Mouse (Mus musculus): ENCODE results near the gene Pam. TPM values are rescaled to one million over a fixed set of nuclear protein-coding genes. Genes with fewer than 3 reads are reported as not detected.
A peak's percentile ranks its signal among the peaks of the same experiment; 100 is the strongest.

Gene Pam
- 10 to 100 TPM; 29.7 to 34.6 TPM for total RNA-seq (2021)
- long read RNA-seq, experiment 1, full-length matches to known transcripts: 3 of 20 reads
- long read RNA-seq, experiment 1, partial matches to known transcripts: 8 of 20 reads
- long read RNA-seq, experiment 1, other reads (novel, unspliced or antisense): 9 of 20 reads
- long read RNA-seq, experiment 2, full-length matches to known transcripts: 5 of 16 reads
- long read RNA-seq, experiment 2, partial matches to known transcripts: 2 of 16 reads
- long read RNA-seq, experiment 2, other reads (novel, unspliced or antisense): 9 of 16 reads

DNA sequence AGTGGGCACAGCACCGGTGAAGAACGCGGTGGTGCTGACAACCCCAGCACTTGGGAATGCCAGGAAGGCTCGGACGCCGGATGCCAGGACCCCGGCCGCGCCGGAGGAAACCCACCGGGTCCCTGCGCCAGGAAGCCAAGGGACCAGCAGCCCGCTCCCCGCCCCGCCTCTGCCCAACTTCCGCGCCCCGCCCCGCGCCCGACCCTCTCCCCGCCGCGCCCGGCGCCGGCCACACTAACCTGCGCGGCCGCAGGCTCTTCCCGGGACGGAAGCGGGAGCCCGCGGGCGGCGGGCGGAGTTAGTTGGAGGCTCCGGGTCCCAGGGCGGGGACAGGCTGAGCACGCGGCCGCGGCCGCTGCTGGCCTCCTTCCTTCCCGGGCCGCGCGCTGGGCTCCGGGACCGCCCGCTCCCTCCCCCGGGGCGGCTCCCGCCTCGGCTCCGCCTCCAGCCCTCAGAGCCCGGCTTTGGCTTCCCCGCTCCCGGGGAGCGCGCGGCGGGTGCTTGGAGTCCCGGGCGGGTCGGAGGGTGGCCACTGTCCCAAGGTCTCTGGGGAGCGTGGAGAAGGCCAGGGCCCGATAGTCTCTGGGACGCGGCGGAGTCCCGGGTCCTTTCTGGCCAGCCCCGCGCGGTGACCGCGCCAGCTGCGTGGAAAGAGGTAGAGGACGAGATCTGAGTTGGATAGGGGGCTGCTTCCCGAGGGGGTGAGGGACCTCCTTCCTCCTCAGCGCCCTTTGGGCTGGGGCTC lies at the start of gene Pam:
TSS of gene Pam (minus strand) at position 401 of the 745 bp plus-strand sequence.
- DNase-seq (ENCODE audit: low spot score): peak; percentile 82

- no peak for DNase-seq (ENCODE audit: low spot score)
Measured at GRCm38 (mm10) chr1:98144845-98145244, 49.4 kb upstream of the Pam start.

DNA sequence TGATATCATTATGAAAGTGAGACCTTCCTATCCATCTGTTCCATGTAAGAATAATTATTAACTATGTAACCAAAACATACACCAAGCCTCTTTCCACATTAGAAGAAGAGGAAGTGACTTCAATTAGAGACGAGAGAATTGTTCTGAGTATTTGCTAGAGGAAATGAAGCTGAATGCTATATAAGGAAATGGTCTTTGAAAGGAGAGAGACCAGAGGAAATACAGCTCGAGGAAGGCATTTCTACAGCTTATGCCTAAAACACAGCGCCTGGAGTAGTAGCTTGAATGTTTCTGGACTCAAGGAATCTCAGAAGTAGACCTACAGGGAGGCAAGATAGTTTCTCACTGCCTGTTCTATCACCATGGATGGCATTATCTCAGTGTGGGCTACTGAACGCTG lies 35.8 kb upstream of the Pam start:
- no peak for DNase-seq (ENCODE audit: low spot score)

GRCm38 (mm10) chr1:98129561-98130347 lies 34.3 kb upstream of the Pam start:
- no peak for DNase-seq (ENCODE audit: low spot score)

DNA sequence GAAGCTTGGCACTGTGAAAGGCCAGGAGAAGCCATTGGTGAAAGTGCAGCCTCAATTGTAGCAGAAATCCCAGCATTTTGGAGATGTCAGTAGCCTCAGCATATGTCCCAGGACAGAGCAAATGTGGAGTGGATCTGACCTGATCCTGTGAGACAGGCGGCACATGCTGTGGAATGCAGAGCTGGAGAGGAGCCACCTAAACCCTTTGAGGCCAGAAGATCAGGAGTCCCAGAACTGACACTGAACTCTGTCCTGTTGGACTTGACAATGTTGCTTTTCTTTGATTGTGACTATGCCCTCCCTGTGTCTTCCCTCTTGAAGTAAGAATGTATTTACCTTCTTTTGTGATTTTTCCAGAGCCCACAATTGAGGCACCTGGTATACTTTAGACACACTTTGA lies 33.7 kb upstream of the Pam start:
- no peak for DNase-seq (ENCODE audit: low spot score)

DNA sequence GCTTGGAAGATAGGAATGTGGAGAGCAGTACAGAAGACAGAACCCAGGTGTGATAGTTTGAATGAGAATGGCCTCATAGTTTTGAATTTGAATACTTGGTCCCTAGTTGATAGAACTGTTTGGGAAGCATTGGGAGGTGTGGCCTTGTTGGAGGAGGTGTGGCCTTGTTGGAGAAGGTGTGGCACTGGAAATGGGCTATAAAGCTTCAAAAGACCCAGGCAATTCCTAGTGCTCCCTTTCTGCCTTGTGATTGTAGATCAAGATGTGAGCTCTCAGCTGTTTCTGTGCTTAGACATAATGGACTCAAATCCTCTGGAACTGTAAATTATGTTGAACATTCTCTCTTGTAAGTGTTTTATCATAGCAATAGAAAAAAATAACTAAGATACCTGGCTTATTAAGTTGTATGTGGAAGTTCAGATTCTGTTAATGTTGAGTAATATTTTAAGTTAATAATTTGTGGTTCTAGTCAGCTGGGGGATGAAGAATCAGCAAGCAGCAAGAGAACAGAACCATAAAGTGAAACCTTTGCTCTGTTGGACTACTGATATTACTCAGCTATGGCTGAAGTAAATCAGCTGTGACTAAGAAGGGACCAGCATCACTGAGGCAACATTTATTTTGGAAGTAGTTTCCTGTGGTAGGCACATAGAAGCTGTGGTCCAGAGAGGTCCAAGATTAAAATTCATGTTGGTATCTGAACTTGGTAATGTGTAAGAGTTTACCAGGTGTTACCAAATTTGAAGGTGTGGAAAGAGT lies 33.1 kb upstream of the Pam start:
- DNase-seq (ENCODE audit: low spot score): no peak

DNA sequence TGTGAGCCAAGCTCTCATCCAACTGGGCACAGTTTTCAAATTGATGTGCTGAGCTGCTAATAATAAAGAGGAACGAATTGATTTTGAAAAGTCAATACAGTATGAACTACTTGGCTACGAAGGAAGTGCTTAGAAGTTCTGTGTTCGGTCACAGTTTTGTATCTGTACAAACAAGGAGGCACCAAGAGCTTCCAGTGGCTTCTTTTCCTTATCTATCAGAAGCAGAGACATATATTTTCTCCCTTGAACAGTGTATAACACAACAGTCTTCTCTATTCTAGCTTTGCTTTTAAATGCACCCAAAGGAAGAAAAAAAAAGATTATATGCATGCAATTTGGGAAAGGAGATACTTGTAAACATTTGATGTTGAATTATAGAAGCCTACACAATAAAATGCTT lies 30.8 kb upstream of the Pam start:
- DNase-seq (ENCODE audit: low spot score): no peak

DNA sequence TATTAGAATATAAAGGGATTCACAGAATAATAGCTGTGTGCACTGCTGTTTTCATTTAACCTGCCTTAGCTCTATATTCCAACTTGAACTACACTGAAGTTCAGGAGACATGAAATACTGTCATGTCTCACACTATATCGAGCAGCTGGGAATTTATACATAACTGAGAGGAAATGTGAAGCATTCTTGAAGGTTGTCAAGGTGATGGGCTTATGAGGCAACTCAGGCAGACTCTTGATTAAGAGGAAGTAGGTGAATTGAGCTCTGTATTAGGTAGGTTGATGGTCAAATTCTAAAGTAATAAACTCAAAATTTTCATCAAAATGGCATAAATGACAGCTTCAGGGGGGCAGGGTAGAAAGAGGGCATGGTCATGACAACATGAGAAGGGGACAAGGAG lies 29.3 kb upstream of the Pam start:
- no peak for DNase-seq (ENCODE audit: low spot score)

GRCm38 (mm10) chr1:98119595-98119994 lies 24.1 kb upstream of the Pam start:
- DNase-seq (ENCODE audit: low spot score): no peak

DNA sequence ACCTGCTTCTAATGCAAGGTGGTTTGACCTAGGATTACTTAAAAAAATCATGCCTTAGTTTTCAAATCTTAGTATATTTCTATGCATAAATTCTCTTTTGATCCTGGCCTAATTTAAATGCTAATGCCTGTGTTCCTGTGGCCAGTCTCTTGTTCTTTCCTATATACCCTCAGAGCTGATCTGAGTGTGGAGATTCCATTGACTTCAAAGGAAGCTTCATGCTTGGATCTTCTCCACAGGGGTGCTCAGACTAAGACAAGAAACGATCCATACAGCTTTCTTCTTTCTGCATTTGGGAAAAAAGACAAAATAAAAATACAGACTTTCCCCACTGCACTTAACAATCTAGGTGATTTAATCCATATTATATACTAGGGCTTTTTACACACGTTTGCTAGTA lies 12.2 kb upstream of the Pam start:
- no peak for DNase-seq (ENCODE audit: low spot score)

DNA sequence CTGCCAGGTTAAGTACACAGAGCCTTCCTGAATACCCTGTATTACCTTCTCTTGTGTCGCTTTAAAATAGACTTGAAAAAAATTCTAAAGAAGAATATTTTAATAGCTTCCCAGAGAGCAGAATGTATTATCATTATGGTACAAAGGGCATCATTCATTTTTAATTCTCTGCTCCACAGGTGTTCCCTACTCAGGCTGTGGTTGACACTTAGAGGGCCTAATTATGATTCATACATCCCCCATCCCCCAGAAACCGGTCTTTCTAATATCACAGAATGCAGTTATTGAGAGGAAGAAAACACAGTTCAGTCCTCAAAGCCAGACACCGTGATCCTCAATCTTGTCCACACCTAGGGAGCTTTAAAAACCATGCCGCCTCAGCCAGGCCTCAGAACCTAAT lies 4.0 kb upstream of the Pam start:
- DNase-seq (ENCODE audit: low spot score): no peak

GRCm38 (mm10) chr1:98097957-98098729 lies 2.7 kb upstream of the Pam start:
- no peak for DNase-seq (ENCODE audit: low spot score)

DNA sequence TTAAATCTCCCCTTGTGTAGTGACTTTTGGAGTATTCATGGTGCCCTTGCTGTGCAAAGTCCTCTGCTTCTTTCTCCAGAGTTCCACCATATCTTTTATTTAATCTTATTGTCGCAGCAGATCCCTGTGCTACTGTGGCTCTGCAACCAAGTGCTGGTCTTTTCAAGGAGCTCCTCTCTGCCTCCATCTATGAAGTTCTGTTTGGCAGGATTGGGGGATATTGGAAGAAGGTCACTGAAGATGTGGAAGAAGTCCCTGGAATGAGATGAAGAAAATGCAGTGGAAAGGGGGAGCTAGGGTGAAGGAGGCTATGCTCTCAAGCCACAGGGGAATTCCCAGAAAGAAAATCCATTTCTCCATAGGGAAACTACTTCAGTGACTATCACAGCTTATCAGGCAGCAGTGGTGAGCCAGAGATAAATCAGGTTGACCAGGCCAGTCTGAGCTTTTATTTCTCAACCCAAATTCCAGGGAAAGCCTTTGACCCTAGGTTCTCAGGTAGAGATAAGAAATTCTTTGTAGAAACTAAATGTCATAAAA lies 1.0 kb upstream of the Pam start:
- DNase-seq (ENCODE audit: low spot score): no peak

DNA sequence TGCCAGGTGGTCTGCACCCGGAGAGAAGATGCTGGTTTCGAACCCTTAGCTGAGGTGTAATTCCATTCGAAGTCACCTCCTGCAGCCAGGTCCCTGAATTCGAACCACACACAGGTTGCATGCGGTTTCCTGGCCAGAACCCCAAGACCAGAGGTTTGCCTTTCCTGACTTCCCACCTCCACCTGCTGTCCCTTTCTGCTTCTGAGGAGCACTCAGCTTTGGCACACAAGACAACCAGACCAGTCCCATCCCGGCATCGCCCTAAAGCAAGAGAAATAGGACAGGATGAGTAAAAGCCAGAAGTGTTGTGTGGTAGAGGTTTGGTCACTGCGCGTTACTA lies 515 bp upstream of the Pam start:
- DNase-seq (ENCODE audit: low spot score): no peak

GRCm38 (mm10) chr1:98094811-98095245 lies 618 bp downstream of the Pam start:
- DNase-seq (ENCODE audit: low spot score): peak; percentile 11

- DNase-seq (ENCODE audit: low spot score): no peak
Measured at GRCm38 (mm10) chr1:98089336-98089975, 6.0 kb downstream of the Pam start.

DNA sequence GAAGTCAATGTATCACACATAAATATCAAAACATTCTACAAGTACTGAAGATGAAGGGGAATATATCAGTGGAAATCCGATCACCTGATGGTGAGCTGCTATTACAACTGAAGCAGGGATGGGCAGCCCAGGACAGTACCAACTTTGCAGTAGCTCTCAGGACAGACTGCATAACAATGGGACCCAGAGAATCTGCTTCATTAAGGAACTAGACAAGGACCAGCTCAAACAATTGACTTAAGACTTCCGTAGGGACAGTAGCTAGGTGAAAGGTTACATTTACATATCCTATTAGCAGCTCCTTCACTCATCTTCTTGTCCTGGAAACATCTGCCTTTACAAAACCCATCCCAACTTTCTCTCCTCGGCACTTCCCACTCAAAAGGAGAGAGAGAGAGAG lies 9.0 kb downstream of the Pam start:
- no peak for DNase-seq (ENCODE audit: low spot score)

GRCm38 (mm10) chr1:98084596-98085274 lies 10.7 kb downstream of the Pam start:
- no peak for DNase-seq (ENCODE audit: low spot score)

- no peak for DNase-seq (ENCODE audit: low spot score)
Measured at GRCm38 (mm10) chr1:98083508-98083907, 11.9 kb downstream of the Pam start.

DNA sequence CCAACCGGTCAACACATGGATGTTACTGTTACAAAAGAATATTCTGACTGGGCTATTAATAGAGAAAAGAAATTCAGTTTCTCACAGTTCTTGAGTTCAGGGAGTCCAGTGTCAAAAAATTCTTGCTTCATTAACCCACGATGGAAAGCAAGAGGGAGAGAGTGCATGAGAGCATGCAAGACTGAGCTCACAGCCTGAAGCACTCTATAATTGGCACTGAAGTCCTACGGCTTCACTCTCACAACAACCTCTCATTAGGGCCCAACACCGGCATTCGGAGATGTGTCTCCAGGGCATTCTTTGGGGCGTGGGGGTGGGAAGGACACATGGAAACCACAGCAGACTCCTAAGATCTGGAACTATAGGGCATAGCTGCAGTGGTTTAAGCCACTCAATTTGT lies 12.5 kb downstream of the Pam start:
- no peak for DNase-seq (ENCODE audit: low spot score)
